In the genomic region with DNA sequence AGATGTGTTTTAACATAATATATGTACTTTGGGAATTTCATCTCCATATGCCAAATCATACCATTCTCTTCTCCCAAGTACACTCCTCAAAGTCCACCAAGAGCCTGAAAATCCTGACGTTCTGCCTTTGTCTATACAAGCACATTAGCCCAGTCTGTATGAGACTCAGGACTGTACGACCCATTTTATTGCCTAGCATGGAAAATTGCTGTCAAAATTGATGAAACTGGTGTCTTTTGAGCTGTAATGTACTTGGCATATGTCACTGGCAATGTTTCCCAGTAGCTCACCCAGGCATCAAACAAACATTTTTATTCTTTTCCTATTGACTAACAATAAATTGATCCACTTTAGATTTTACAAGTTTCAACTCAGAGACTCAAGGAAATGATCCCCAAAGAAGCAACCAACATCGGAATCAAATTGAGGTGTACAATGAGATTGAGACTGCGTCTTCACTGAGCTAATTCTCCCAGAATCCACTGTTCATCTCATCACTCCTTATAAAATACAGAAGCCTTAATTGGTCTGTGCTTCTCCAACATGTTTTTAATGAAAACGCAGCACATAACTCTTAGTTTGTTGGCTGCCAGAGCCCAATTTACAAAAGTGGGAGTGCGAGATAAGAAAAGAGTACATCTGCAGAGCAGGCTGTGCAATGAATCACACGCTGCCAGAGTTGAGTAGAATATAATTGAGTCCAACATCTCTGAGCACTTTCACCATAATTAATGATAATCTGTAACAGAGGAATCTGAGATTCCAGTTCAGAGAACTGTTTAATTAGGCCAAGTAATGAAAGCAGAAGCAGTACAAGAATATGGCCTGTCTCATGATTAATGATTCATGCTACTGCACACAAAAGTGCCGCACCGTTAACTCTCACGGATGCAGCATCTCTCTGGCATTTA, we compare ENCODE assay signal across 11 mouse cellular contexts.
DNase-seq lines count a peak whose midpoint lies in the region; ATAC-seq lines count a peak whose summit lies in the region.
"Had no signal": no experiment of that assay in that cellular context is flagged by ENCODE, and none has a peak within 500 bp of the region (broad histone marks: within the 10 kb centered on the region; RNA-seq: fewer than 3 reads in every experiment).

No protein-coding gene starts in this region.

- no peak overlapping the region for H3K4me2 ChIP-seq in embryonic facial prominence, embryonic 14.5 days (ENCODE audit: low read depth, low read length)

- no peaks in the 10 kb centered on the region for H3K36me3 ChIP-seq in embryonic facial prominence, embryonic 14.5 days (ENCODE audit: control insufficient read depth, insufficient read depth, low read length)
- no peaks in the 10 kb centered on the region for H3K36me3 ChIP-seq in embryonic facial prominence, embryonic 10.5 days (replicated peaks)

- no peak overlapping the region for H3K27ac ChIP-seq in embryonic facial prominence, embryonic 14.5 days (replicated peaks; ENCODE audit: low read depth, low read length)
- no peak overlapping the region for H3K27ac ChIP-seq in embryonic facial prominence, embryonic 10.5 days (replicated peaks)

- WGBS in embryonic facial prominence, embryonic 14.5 days = 74% methylated on average over 10 of the region's 10 CpGs
- WGBS in embryonic facial prominence, embryonic 10.5 days = 83% methylated on average over 10 of the region's 10 CpGs

- peak; percentile 53; the same call in 1 of the 2 replicates for ATAC-seq in embryonic facial prominence, embryonic 14.5 days (ENCODE audit: low read depth)
- ATAC-seq: inflammation-experienced regulatory T-cells, adult 6 months; lung, postnatal 0 days had no signal

- no peaks in the 10 kb centered on the region for H3K9me3 ChIP-seq in embryonic facial prominence, embryonic 14.5 days (ENCODE audit: control insufficient read depth, low read length)
- no peaks in the 10 kb centered on the region for H3K9me3 ChIP-seq in embryonic facial prominence, embryonic 10.5 days

- no peaks in the 10 kb centered on the region for H3K4me1 ChIP-seq in embryonic facial prominence, embryonic 14.5 days (ENCODE audit: control insufficient read depth, insufficient read depth, low read length)
- no peaks in the 10 kb centered on the region for H3K4me1 ChIP-seq in embryonic facial prominence, embryonic 10.5 days

- no peak overlapping the region for H3K4me3 ChIP-seq in embryonic facial prominence, embryonic 14.5 days (ENCODE audit: low read depth, low read length)
- H3K4me3 ChIP-seq in embryonic facial prominence, embryonic 10.5 days = no peak overlapping the region

- no peaks in the 10 kb centered on the region for H3K27me3 ChIP-seq in embryonic facial prominence, embryonic 14.5 days (replicated peaks; ENCODE audit: control insufficient read depth, insufficient read depth, low read length)
- H3K27me3 ChIP-seq in embryonic facial prominence, embryonic 10.5 days (replicated peaks; ENCODE audit: low read depth, poor library complexity, severe bottlenecking) = no peaks in the 10 kb centered on the region

- H3K9ac ChIP-seq in embryonic facial prominence, embryonic 14.5 days (ENCODE audit: low read depth, low read length) = no peak overlapping the region

- DNase-seq in embryonic facial prominence, embryonic 14.5 days (ENCODE audit: low spot score) = peak; percentile 49
- no peak for DNase-seq in embryonic facial prominence, embryonic 10.5 days (ENCODE audit: low spot score)
- peak; percentile 9 for DNase-seq in MN1 (ENCODE audit: low spot score)
- peak; percentile 3 for DNase-seq in forelimb bud, embryonic 11.5 days (ENCODE audit: low read depth, low spot score)
- peak; percentile 27 to 32 for DNase-seq in left cerebral cortex, adult 9 months (ENCODE audit: low spot score in 2 of 2)
- no peak for DNase-seq in T-cell, adult 2 months (ENCODE audit: low spot score)
- no peak for DNase-seq in cerebellum, postnatal 4 days (ENCODE audit: low spot score in 2 of 2)
- DNase-seq in lung, postnatal 4 days = no peak
- DNase-seq: adrenal gland, postnatal 14 days had no signal

Comparison
In these comparisons a context has a peak if more than half of its experiments do, and no peak if none do; other contexts are left out.
1. DNase-seq: peak in embryonic facial prominence, embryonic 14.5 days (single experiment), MN1 (single experiment), forelimb bud, embryonic 11.5 days (single experiment) and left cerebral cortex, adult 9 months (2 of 2); none in embryonic facial prominence, embryonic 10.5 days (single experiment), T-cell, adult 2 months (single experiment), cerebellum, postnatal 4 days (0 of 2) and lung, postnatal 4 days (0 of 2).